8 mouse cellular contexts compared by ENCODE assay signal in genomic region chr11:51703379-51703998, GRCm38 (mm10). TPM values are rescaled to one million over a fixed set of nuclear protein-coding genes. Genes with fewer than 3 reads are reported as not detected.
DNase-seq lines count a peak whose midpoint lies in the region; ATAC-seq and TF ChIP-seq lines count a peak whose summit lies in the region.

No protein-coding gene starts in this region.

- no peak overlapping the region for H3K9ac ChIP-seq in heart, adult 2 months (ENCODE audit: low read depth, low read length)
- no peak overlapping the region for H3K9ac ChIP-seq in heart, embryonic 11.5 days (ENCODE audit: low read depth, low read length)

- no peak overlapping the region for H3K27ac ChIP-seq in heart, adult 2 months
- H3K27ac ChIP-seq in heart, embryonic 11.5 days (ENCODE audit: low read depth, low read length): no peak overlapping the region

- peak; percentile 55 for TF ChIP-seq CTCF in heart, adult 2 months (IDR thresholded peaks at IDR 0.05)
- peak; percentile 57 for TF ChIP-seq CTCF in Patski (IDR thresholded peaks at IDR 0.05)

- no peak overlapping the region for H3K4me3 ChIP-seq in heart, adult 2 months
- no peak overlapping the region for H3K4me3 ChIP-seq in heart, embryonic 11.5 days (ENCODE audit: low read depth, low read length)

- TF ChIP-seq EP300 in heart, adult 2 months (IDR thresholded peaks at IDR 0.05; ENCODE audit: insufficient read depth, low read depth, low read length): no peak

- H3K27me3 ChIP-seq in heart, adult 2 months (ENCODE audit: control insufficient read depth, insufficient read depth, low read length): no peaks in the 10 kb centered on the region
- H3K27me3 ChIP-seq in heart, embryonic 11.5 days (ENCODE audit: control insufficient read depth, insufficient read depth, low read length): no peaks in the 10 kb centered on the region
- no peaks in the 10 kb centered on the region for H3K27me3 ChIP-seq in Patski

- intact Hi-C loops in heart, adult 2 months (cut with DNase I): no loop called here

- no peak for DNase-seq in heart, adult 2 months
- DNase-seq in 3T3-L1 (ENCODE audit: low read depth, low spot score) (peak; percentile 81), Patski (ENCODE audit: low read depth, low spot score) (peak; percentile 34)
- peak; percentile 53 to 65 for DNase-seq in kidney, postnatal 4 days
- peak; percentile 33 to 78 for DNase-seq in spleen, postnatal 4 days (ENCODE audit: low spot score in 2 of 2)
- DNase-seq in frontal cortex, postnatal 10 days (ENCODE audit: low spot score in 2 of 2): no peak

- CTCF ChIA-PET in Patski (lab: Charles Lee): interaction anchor here (1.1 to 1.7 kb wide), 5 partner anchors 12 to 114 kb away, joined by 3 to 6 read pairs (median 3); partner anchors contain the start of gene 0610009B22Rik

- H3K9me3 ChIP-seq in heart, embryonic 11.5 days (replicated peaks; ENCODE audit: control insufficient read depth, low read length): no peaks in the 10 kb centered on the region

- H3K79me2 ChIP-seq in heart, adult 2 months (replicated peaks; ENCODE audit: control insufficient read depth, insufficient read depth, low read length): no peaks in the 10 kb centered on the region

- 73% methylated on average over 10 of the region's 10 CpGs for WGBS in heart, adult 2 months
- 62% methylated on average over 10 of the region's 10 CpGs for whole genome bisulfite sequencing in heart, embryonic 11.5 days (ENCODE audit: insufficient replicate concordance)

- POLR2A ChIA-PET in Patski (lab: Charles Lee): interaction anchor here (0.6 to 1.8 kb wide), 2 partner anchors 9 to 88 kb away, joined by 3 to 4 read pairs; no protein-coding TSS in a partner anchor

- TF ChIP-seq POLR2A in heart, adult 2 months (IDR thresholded peaks at IDR 0.05; ENCODE audit: insufficient read depth, low read depth, low read length): no peak

- no peak overlapping the region for H3K4me2 ChIP-seq in heart, embryonic 11.5 days

- ATAC-seq in heart, embryonic 11.5 days (replicated peaks; ENCODE audit: insufficient number of reproducible peaks, low FRiP score, low TSS enrichment): no peak
- ATAC-seq in Patski: no peak
- ATAC-seq in granulocyte monocyte progenitor cell, adult 5-6 weeks (replicated peaks; ENCODE audit: poor library complexity, severe bottlenecking): no peak

- in situ Hi-C loops in Patski (cut with MboI; ENCODE audit: low pct_unique_long_range_greater_than_20kb): no loop called here

- no peaks in the 10 kb centered on the region; the same call in 1 of the 2 replicates for H3K36me3 ChIP-seq in heart, adult 2 months (ENCODE audit: control insufficient read depth, insufficient read depth, low read length)
- peaks cover 31% of the 10 kb centered on the region for H3K36me3 ChIP-seq in heart, embryonic 11.5 days (ENCODE audit: control insufficient read depth, insufficient read depth, low read length)

- H3K4me1 ChIP-seq in heart, adult 2 months (ENCODE audit: control insufficient read depth, insufficient read depth, low read length): no peaks in the 10 kb centered on the region
- no peaks in the 10 kb centered on the region for H3K4me1 ChIP-seq in heart, embryonic 11.5 days (ENCODE audit: control insufficient read depth, insufficient read depth, low read length)

RNA-seq across cellular contexts. Expression of gene 0610009B22Rik, which starts 14.8 kb away (rescaled TPM):
- 10 to 100 TPM; 41.7 to 42.3 TPM for total RNA-seq in heart, adult 2 months (2021)
- 25.1 and 40.7 TPM in 2 replicates for polyA plus RNA-seq in heart, adult 2 months (2012; rRNA removed)
- 69.5 and 72.7 TPM in 2 replicates for polyA plus RNA-seq in heart, embryonic 11.5 days (2014; fragmentation: Nextera tagmentation; extraction: Ambion mirVana)
- polyA plus RNA-seq in Patski (2021): 67.1 TPM
- 22.4 and 33.5 TPM in 2 replicates for total RNA-seq in granulocyte monocyte progenitor cell, adult 5-6 weeks (2014; fragmentation: Nextera tagmentation)
- total RNA-seq in granulocyte monocyte progenitor cell, adult 5-6 weeks (2017): 14.7 and 17.5 TPM in 2 replicates

RNA-seq across cellular contexts. Expression of gene D930048N14Rik, which starts 52.7 kb away (rescaled TPM):
- total RNA-seq in heart, adult 2 months (2021): under 1 TPM; 0.60 to 0.68 TPM
- polyA plus RNA-seq in heart, adult 2 months (2012; rRNA removed): 3.7 and 5.0 TPM in 2 replicates
- 0.59 and 0.97 TPM in 2 replicates for polyA plus RNA-seq in heart, embryonic 11.5 days (2014; fragmentation: Nextera tagmentation; extraction: Ambion mirVana)
- 8.3 TPM for polyA plus RNA-seq in Patski (2021)
- 0.81 TPM in 1 of 2 replicates, not detected in the other for total RNA-seq in granulocyte monocyte progenitor cell, adult 5-6 weeks (2014; fragmentation: Nextera tagmentation)
- 0.15 TPM in 1 of 2 replicates, not detected in the other for total RNA-seq in granulocyte monocyte progenitor cell, adult 5-6 weeks (2017)

RNA-seq across cellular contexts. Expression of gene N4bp3, which starts 52.8 kb away (rescaled TPM):
- total RNA-seq in heart, adult 2 months (2021): 10 to 100 TPM; 10.2 to 10.7 TPM
- polyA plus RNA-seq in heart, adult 2 months (2012; rRNA removed): 8.2 and 8.6 TPM in 2 replicates
- polyA plus RNA-seq in heart, embryonic 11.5 days (2014; fragmentation: Nextera tagmentation; extraction: Ambion mirVana): 4.2 and 6.4 TPM in 2 replicates
- polyA plus RNA-seq in Patski (2021): 25.0 TPM
- total RNA-seq in granulocyte monocyte progenitor cell, adult 5-6 weeks (2014; fragmentation: Nextera tagmentation): 1.4 TPM in 1 of 2 replicates, not detected in the other
- 1.5 and 2.6 TPM in 2 replicates for total RNA-seq in granulocyte monocyte progenitor cell, adult 5-6 weeks (2017)

RNA-seq across cellular contexts. Expression of gene Sec24a, which starts 59.9 kb away (rescaled TPM):
- total RNA-seq in heart, adult 2 months (2021): 10 to 100 TPM; 15.3 to 16.6 TPM
- 9.3 and 12.3 TPM in 2 replicates for polyA plus RNA-seq in heart, adult 2 months (2012; rRNA removed)
- polyA plus RNA-seq in heart, embryonic 11.5 days (2014; fragmentation: Nextera tagmentation; extraction: Ambion mirVana): 14.2 and 14.5 TPM in 2 replicates
- polyA plus RNA-seq in Patski (2021): 18.8 TPM
- 19.9 and 25.1 TPM in 2 replicates for total RNA-seq in granulocyte monocyte progenitor cell, adult 5-6 weeks (2014; fragmentation: Nextera tagmentation)
- 7.0 and 7.7 TPM in 2 replicates for total RNA-seq in granulocyte monocyte progenitor cell, adult 5-6 weeks (2017)

RNA-seq across cellular contexts. Expression of gene Sar1b, which starts 60.0 kb away (rescaled TPM):
- total RNA-seq in heart, adult 2 months (2021): 100 to 1,000 TPM; 123 to 149 TPM
- 64.2 and 131 TPM in 2 replicates for polyA plus RNA-seq in heart, adult 2 months (2012; rRNA removed)
- 132 and 136 TPM in 2 replicates for polyA plus RNA-seq in heart, embryonic 11.5 days (2014; fragmentation: Nextera tagmentation; extraction: Ambion mirVana)
- 91.0 TPM for polyA plus RNA-seq in Patski (2021)
- total RNA-seq in granulocyte monocyte progenitor cell, adult 5-6 weeks (2014; fragmentation: Nextera tagmentation): 61.3 and 80.3 TPM in 2 replicates
- 73.4 and 74.5 TPM in 2 replicates for total RNA-seq in granulocyte monocyte progenitor cell, adult 5-6 weeks (2017)

Comparison
In these comparisons a context has a peak if more than half of its experiments do, and no peak if none do; other contexts are left out.
1. DNase-seq: peak in 3T3-L1 (single experiment), Patski (single experiment), kidney, postnatal 4 days (2 of 2) and spleen, postnatal 4 days (2 of 2); none in heart, adult 2 months (0 of 2) and frontal cortex, postnatal 10 days (0 of 2).